Mouse (Mus musculus): ENCODE results near the gene Gnptg. TPM values are rescaled to one million over a fixed set of nuclear protein-coding genes. Genes with fewer than 3 reads are reported as not detected.

Gnptg gene
- polyA plus RNA-seq (2015; fragmentation: Nextera tagmentation; extraction: Ambion mirVana), result 23.0 and 24.0 TPM in 2 replicates

GRCm38 (mm10) chr17:25239695-25240636 is at the start of gene Gnptg, which contains the start of gene Tsr3:
TSS of gene Gnptg (minus strand) at chr17:25240124.
TSS of gene Tsr3 (plus strand) at chr17:25240170.

GRCm38 (mm10) chr17:25274571-25275346 is 34.8 kb upstream of the Gnptg start, which contains the start of gene Ube2i:
TSS of gene Ube2i (minus strand) at chr17:25274622.

GRCm38 (mm10) chr17:25256140-25256754 is 16.3 kb upstream of the Gnptg start, which contains the start of gene Baiap3:
TSS of gene Baiap3 (minus strand) at chr17:25256364.

DNA sequence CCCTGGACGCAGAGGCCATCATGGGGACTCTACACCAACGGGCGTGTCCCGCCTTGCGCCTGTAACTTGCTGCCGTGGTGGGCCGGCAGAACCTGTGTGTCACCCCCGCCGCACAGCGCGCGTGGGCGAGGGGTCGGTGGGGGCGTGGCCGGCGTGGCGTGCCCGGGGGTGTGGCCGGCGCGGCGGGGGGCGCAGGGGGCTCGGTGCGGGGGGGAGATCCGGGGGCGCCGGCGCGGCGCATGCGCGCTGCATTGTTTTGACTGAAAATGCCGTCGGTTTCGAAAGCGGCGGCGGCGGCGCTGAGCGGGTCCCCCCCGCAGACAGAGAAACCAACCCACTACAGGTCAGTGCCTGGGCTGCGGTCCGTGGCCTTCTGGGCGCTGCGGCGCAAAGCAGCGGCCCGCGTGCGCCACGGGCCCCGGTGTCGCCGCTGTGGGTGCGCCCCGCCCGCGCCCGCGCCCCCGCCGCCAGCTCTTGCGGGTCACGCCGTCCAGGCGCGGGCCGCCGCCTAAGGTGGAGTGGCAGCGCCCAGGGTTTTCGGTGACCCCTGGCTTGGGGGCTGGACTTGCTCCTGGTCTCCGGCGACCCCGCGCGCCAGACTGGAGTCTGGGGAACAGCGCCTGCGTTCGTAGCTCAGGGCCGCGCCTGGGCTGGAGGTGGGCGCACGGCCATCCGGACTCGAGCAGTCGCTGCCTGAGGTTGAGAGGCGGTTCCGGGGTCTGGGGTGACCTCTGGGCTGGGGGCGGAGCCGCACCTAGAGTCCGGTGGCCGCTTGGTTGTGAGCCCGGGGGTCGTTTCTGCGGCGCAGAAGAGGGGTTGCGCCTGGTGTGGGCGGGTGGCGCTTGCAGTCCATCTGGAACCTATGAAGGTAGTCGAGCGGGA is 51.5 kb downstream of the Gnptg start, which contains the start of gene Unkl:
Gene Unkl (plus strand): TSS at position 248 of the 882 bp plus-strand sequence.

GRCm38 (mm10) chr17:25184129-25184691 is 55.7 kb downstream of the Gnptg start, which contains the start of gene BC003965:
TSS of gene BC003965 (plus strand) at chr17:25184554.

Small RNAs within 50 kb of the gene (microRNA-seq; reads per million reads assigned to microRNA genes)
- 0.21 to 0.61 reads per million in 2 experiments for gene Mir3547

Other genes with a start within 250 kb of the Gnptg start
- gene Cramp1l, start 224.3 kb downstream of the Gnptg start, polyA plus RNA-seq (2015; fragmentation: Nextera tagmentation; extraction: Ambion mirVana), result 2.9 TPM in 2 replicates
- 3.8 and 4.4 TPM in 2 replicates for gene Ift140, start 224.0 kb downstream of the Gnptg start, polyA plus RNA-seq (2015; fragmentation: Nextera tagmentation; extraction: Ambion mirVana)
- gene Tmem204, start 156.5 kb downstream of the Gnptg start, polyA plus RNA-seq (2015; fragmentation: Nextera tagmentation; extraction: Ambion mirVana), result 13.6 and 14.9 TPM in 2 replicates
- 19.1 and 19.4 TPM in 2 replicates for gene Telo2, start 124.2 kb downstream of the Gnptg start, polyA plus RNA-seq (2015; fragmentation: Nextera tagmentation; extraction: Ambion mirVana)
- gene Ptx4, start 119.4 kb downstream of the Gnptg start, polyA plus RNA-seq (2015; fragmentation: Nextera tagmentation; extraction: Ambion mirVana), result 1.2 and 3.2 TPM in 2 replicates
- gene Clcn7, start 106.7 kb downstream of the Gnptg start, polyA plus RNA-seq (2015; fragmentation: Nextera tagmentation; extraction: Ambion mirVana), result 9.3 and 9.6 TPM in 2 replicates
- gene Ccdc154, start 77.7 kb downstream of the Gnptg start, polyA plus RNA-seq (2015; fragmentation: Nextera tagmentation; extraction: Ambion mirVana), result 0.05 TPM in 1 of 2 replicates, not detected in the other
- gene Gm38655, start 64.7 kb downstream of the Gnptg start, polyA plus RNA-seq (2015; fragmentation: Nextera tagmentation; extraction: Ambion mirVana), result not detected in 2 replicates
- gene BC003965, start 55.6 kb downstream of the Gnptg start, polyA plus RNA-seq (2015; fragmentation: Nextera tagmentation; extraction: Ambion mirVana), result 28.3 and 29.6 TPM in 2 replicates
- 3.0 and 3.6 TPM in 2 replicates for gene Unkl, start 51.7 kb downstream of the Gnptg start, polyA plus RNA-seq (2015; fragmentation: Nextera tagmentation; extraction: Ambion mirVana)
- 38.4 TPM in 2 replicates for gene Tsr3, start within 50 bp of the Gnptg start, polyA plus RNA-seq (2015; fragmentation: Nextera tagmentation; extraction: Ambion mirVana)
- 0.23 TPM in 1 of 2 replicates, not detected in the other for gene Baiap3, start 16.2 kb upstream of the Gnptg start, polyA plus RNA-seq (2015; fragmentation: Nextera tagmentation; extraction: Ambion mirVana)
- 216 and 238 TPM in 2 replicates for gene Ube2i, start 34.5 kb upstream of the Gnptg start, polyA plus RNA-seq (2015; fragmentation: Nextera tagmentation; extraction: Ambion mirVana)
- 10.4 and 15.0 TPM in 2 replicates for gene Prss34, start 58.3 kb upstream of the Gnptg start, polyA plus RNA-seq (2015; fragmentation: Nextera tagmentation; extraction: Ambion mirVana)
- not detected in 2 replicates for gene Prss28, start 68.5 kb upstream of the Gnptg start, polyA plus RNA-seq (2015; fragmentation: Nextera tagmentation; extraction: Ambion mirVana)
- not detected in 2 replicates for gene Prss29, start 78.5 kb upstream of the Gnptg start, polyA plus RNA-seq (2015; fragmentation: Nextera tagmentation; extraction: Ambion mirVana)
- 11.2 and 11.8 TPM in 2 replicates for gene Tpsab1, start 105.4 kb upstream of the Gnptg start, polyA plus RNA-seq (2015; fragmentation: Nextera tagmentation; extraction: Ambion mirVana)
- 500 and 756 TPM in 2 replicates for gene Tpsb2, start 126.2 kb upstream of the Gnptg start, polyA plus RNA-seq (2015; fragmentation: Nextera tagmentation; extraction: Ambion mirVana)
- 1.5 and 2.4 TPM in 2 replicates for gene Tpsg1, start 129.1 kb upstream of the Gnptg start, polyA plus RNA-seq (2015; fragmentation: Nextera tagmentation; extraction: Ambion mirVana)
- gene Cacna1h, start 193.7 kb upstream of the Gnptg start, polyA plus RNA-seq (2015; fragmentation: Nextera tagmentation; extraction: Ambion mirVana), result 4.3 and 5.4 TPM in 2 replicates
- not detected in 2 replicates for gene Tekt4, start 214.5 kb upstream of the Gnptg start, polyA plus RNA-seq (2015; fragmentation: Nextera tagmentation; extraction: Ambion mirVana)